Mouse (Mus musculus): ENCODE measurements around the gene Gm20809. TPM values are rescaled to one million over a fixed set of nuclear protein-coding genes. Genes with fewer than 3 reads are reported as not detected.
"Not testable (repeated sequence)": the region's sequence is repeated elsewhere in the genome, so short reads cannot be mapped to it uniquely, and the experiment has no call there.

The Gm20809 gene
- polyA plus RNA-seq (2012; fragmentation: generic; extraction: Trizol), result not detected
- long read RNA-seq, experiment 1, result 0 reads
- long read RNA-seq, experiment 2, result 0 reads

DNA sequence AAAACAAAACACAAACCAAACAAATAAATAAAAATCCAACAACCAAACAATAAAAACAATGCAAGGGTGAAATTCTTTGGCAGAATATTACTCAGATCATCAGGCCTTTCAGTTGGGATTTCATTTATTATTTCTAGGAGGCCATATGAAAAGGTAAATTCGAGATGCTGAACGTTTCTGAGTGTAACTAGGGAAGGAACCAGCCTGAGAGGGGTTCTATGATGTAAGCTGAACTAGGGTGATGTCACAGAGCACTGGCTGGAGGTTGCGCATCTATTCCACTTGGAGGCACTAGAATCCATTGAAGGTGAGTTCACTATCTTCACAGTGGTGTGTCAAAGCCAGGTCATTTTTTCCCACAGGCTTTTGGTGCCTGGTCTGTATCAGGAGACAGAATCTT lies at the start of gene Gm20809:
TSS of gene Gm20809 (plus strand) at position 301 of the 400 bp plus-strand sequence.
- H3K36me3 ChIP-seq (ENCODE audit: control insufficient read depth, insufficient read depth); H3K79me2 ChIP-seq (ENCODE audit: control insufficient read depth, insufficient read depth); H3K27me3 ChIP-seq (ENCODE audit: control insufficient read depth, insufficient read depth, insufficient read length); H3K79me3 ChIP-seq (ENCODE audit: low read depth); H3K4me3 ChIP-seq (ENCODE audit: insufficient read depth, poor library complexity, severe bottlenecking); H3ac ChIP-seq (ENCODE audit: control insufficient read depth, insufficient read length, low read depth): not testable (repeated sequence)
